Mouse (Mus musculus) CH12.LX (cell line): ENCODE data around the gene Ap1m2. TPM values are rescaled to one million over a fixed set of nuclear protein-coding genes. Genes with fewer than 3 reads are reported as not detected.

Source experiments
- DNase-seq: peaks from one replicate; pipeline ENCODE4 v3.0.0-alpha.2; 2013; ENCODE audit errors: extremely low read depth
- H3K27ac ChIP-seq: 2 replicates; pipeline ENCODE4 v1.5.1; 2012; ENCODE audit warnings: low read depth, mild to moderate bottlenecking, control low read depth, moderate library complexity; ENCODE audit not compliant: insufficient read depth
- H3K27me3 ChIP-seq: replicated peaks from 2 replicates; pipeline ENCODE3; 2012; ENCODE audit warnings: inconsistent platforms
- H3K36me3 ChIP-seq, 2 experiments: replicated peaks in 1 of 2; 2 replicates each; pipeline versions ENCODE3 to v1.6.1; 2012; ENCODE audit warnings: inconsistent platforms in 1 of 2, low read length in 1 of 2, mild to moderate bottlenecking in 1 of 2, mixed read lengths in 1 of 2, moderate library complexity in 1 of 2; ENCODE audit not compliant: control insufficient read depth in 1 of 2, insufficient read depth in 1 of 2
- H3K4me1 ChIP-seq, 2 experiments: 2 replicates each; pipeline ENCODE4 v1.6.1; 2012; ENCODE audit warnings: inconsistent platforms in 1 of 2, moderate library complexity in 1 of 2; ENCODE audit not compliant: insufficient read depth in 2 of 2, control insufficient read depth in 1 of 2
- H3K4me2 ChIP-seq: 2 replicates; pipeline ENCODE4 v1.6.1; 2012; ENCODE audit warnings: low read depth, mild to moderate bottlenecking, control low read depth; ENCODE audit not compliant: poor library complexity, insufficient read depth, severe bottlenecking
- H3K4me3 ChIP-seq, 3 experiments: fragments of 150-350 bp in 1 of 3; sonication (generic) in 1 of 3; replicated peaks in 1 of 3; 2 replicates each; pipeline versions ENCODE3 to v1.5.1; 2011 to 2012; ENCODE audit warnings: low read depth in 2 of 3, low read length in 2 of 3, mild to moderate bottlenecking in 2 of 3, moderate library complexity in 2 of 3, control low read depth in 1 of 3, improper control_type of control experiment in 1 of 3, inconsistent platforms in 1 of 3, mixed read lengths in 1 of 3; ENCODE audit not compliant: poor library complexity in 1 of 3
- H3K79me2 ChIP-seq: replicated peaks from 2 replicates; pipeline ENCODE4 v1.6.1; 2012; ENCODE audit warnings: mild to moderate bottlenecking, moderate library complexity; ENCODE audit not compliant: control insufficient read depth, poor library complexity, insufficient read depth, severe bottlenecking; ENCODE audit errors: extremely low read depth
- H3K9ac ChIP-seq: 2 replicates; pipeline ENCODE4 v1.6.1; 2012; ENCODE audit warnings: low read depth, mild to moderate bottlenecking, control low read depth, moderate library complexity; ENCODE audit not compliant: insufficient read depth
- H3K9me3 ChIP-seq: replicated peaks from 2 replicates; pipeline ENCODE3; 2012; ENCODE audit warnings: low read length, inconsistent platforms, mixed read lengths
- CTCF ChIP-seq, 2 experiments: IDR thresholded peaks in 1 of 2; conservative IDR thresholded peaks in 1 of 2; 2 replicates each; pipeline ENCODE4 v1.5.1; 2011 to 2012; ENCODE audit warnings: low read depth in 2 of 2, low read length in 2 of 2, improper control_type of control experiment in 1 of 2, inconsistent platforms in 1 of 2, mild to moderate bottlenecking in 1 of 2, moderate library complexity in 1 of 2
- E2F4 ChIP-seq: IDR thresholded peaks from 2 replicates; pipeline ENCODE4 v1.6.1; 2011; ENCODE audit warnings: low read depth, low read length, improper control_type of control experiment; ENCODE audit not compliant: insufficient replicate concordance
- ELF1 ChIP-seq: IDR thresholded peaks from 2 replicates; pipeline ENCODE4 v1.6.1; 2014; ENCODE audit warnings: low read depth, mild to moderate bottlenecking, inconsistent platforms, low read length, improper control_type of control experiment
- HCFC1 ChIP-seq: IDR thresholded peaks from 2 replicates; pipeline ENCODE4 v1.6.1; 2012; ENCODE audit warnings: low read depth, mild to moderate bottlenecking, inconsistent platforms, low read length, improper control_type of control experiment
- JUND ChIP-seq: conservative IDR thresholded peaks from 2 replicates; pipeline ENCODE4 v1.6.1; 2011; ENCODE audit warnings: low read depth, low read length, improper control_type of control experiment
- MAZ ChIP-seq: IDR thresholded peaks from 2 replicates; pipeline ENCODE4 v1.6.1; 2012; ENCODE audit warnings: low read depth, mild to moderate bottlenecking, inconsistent platforms, low read length, improper control_type of control experiment, moderate library complexity
- MEF2A ChIP-seq: IDR thresholded peaks from 2 replicates; pipeline ENCODE4 v1.6.1; 2014; ENCODE audit warnings: low read depth, mild to moderate bottlenecking, inconsistent platforms, low read length, improper control_type of control experiment, borderline replicate concordance
- MYC ChIP-seq: IDR thresholded peaks from 2 replicates; pipeline ENCODE4 v1.6.1; 2011; ENCODE audit warnings: low read depth, mild to moderate bottlenecking, improper control_type of control experiment, low read length
- PAX5 ChIP-seq: IDR thresholded peaks from 2 replicates; pipeline ENCODE4 v1.6.1; 2012; ENCODE audit warnings: low read length, inconsistent platforms, mixed read lengths
- POLR2A ChIP-seq: IDR thresholded peaks from 2 replicates; pipeline ENCODE4 v1.6.1; 2011; ENCODE audit warnings: low read depth, mild to moderate bottlenecking, improper control_type of control experiment, low read length
- POLR2AphosphoS2 ChIP-seq: IDR thresholded peaks from 2 replicates; pipeline ENCODE4 v1.6.1; 2011; ENCODE audit warnings: low read depth, low read length, improper control_type of control experiment
- RAD21 ChIP-seq: IDR thresholded peaks from 2 replicates; pipeline ENCODE4 v1.6.1; 2011; ENCODE audit warnings: low read depth, mild to moderate bottlenecking, low read length, improper control_type of control experiment, moderate library complexity
- RCOR1 ChIP-seq: conservative IDR thresholded peaks from 2 replicates; pipeline ENCODE4 v1.6.1; 2012; ENCODE audit warnings: low read depth, mild to moderate bottlenecking, inconsistent platforms, low read length, improper control_type of control experiment
- UBTF ChIP-seq: IDR thresholded peaks from 2 replicates; pipeline ENCODE4 v1.6.1; 2012; ENCODE audit warnings: low read depth, mild to moderate bottlenecking, inconsistent platforms, low read length, improper control_type of control experiment, moderate library complexity
- USF2 ChIP-seq: conservative IDR thresholded peaks from 2 replicates; pipeline ENCODE4 v1.6.1; 2011; ENCODE audit warnings: low read depth, low read length, improper control_type of control experiment
- ZC3H11A ChIP-seq: IDR thresholded peaks from 2 replicates; pipeline ENCODE4 v1.6.1; 2012; ENCODE audit warnings: low read depth, mild to moderate bottlenecking, inconsistent platforms, low read length, improper control_type of control experiment
- ZKSCAN1 ChIP-seq: IDR thresholded peaks from 2 replicates; pipeline ENCODE4 v1.6.1; 2012; ENCODE audit warnings: low read depth, inconsistent platforms, low read length, improper control_type of control experiment, borderline replicate concordance
- dilution Hi-C: fragments of 300-500 bp; cut with MboI; formaldehyde crosslinking; loops from 2 replicates; pipeline ENCODE4 v1.14.3; 2020; ENCODE audit warnings: low sequenced_read_pairs; ENCODE audit not compliant: extremely low pct_unique_long_range_greater_than_20kb, extremely low pct_ligation_motif_present
- in situ Hi-C: fragments of 300-500 bp; cut with MboI; formaldehyde crosslinking; loops from 3 replicates; pipeline ENCODE4 v1.14.3; 2019; ENCODE audit warnings: low sequenced_read_pairs, low pct_ligation_motif_present, low pct_unique_long_range_greater_than_20kb, mixed read lengths
- polyA plus RNA-seq: library from polyadenylated mRNA; unstranded; fragments of >175 nt; gene quantifications from 2 replicates; pipeline ENCODE4 v1.2.1, GENCODE M21; 2012; ENCODE audit warnings: low read depth; ENCODE audit not compliant: insufficient read length
- total RNA-seq, 2 experiments: library from RNA; depleted of rRNA; stranded (reverse); fragments of 300-350 nt in 1 of 2; fragments of >200 nt in 1 of 2; gene quantifications; 2 replicates each; pipeline ENCODE4 v1.2.3; 2012 to 2014

Gene Ap1m2
- total and polyA plus RNA-seq, 3 experiments = 0.51 to 2.6 (median 0.51) TPM

GRCm38 (mm10) chr9:21335391-21335790 lies 23.3 kb upstream of the Ap1m2 start:
- no peak overlapping the region for H3K4me3 ChIP-seq
- peaks cover 5 to 72% of the 10 kb centered on the region in 2 experiments for H3K36me3 ChIP-seq
- H3K79me2 ChIP-seq = peaks cover 15% of the 10 kb centered on the region
- no peak overlapping the region for H3K4me2 ChIP-seq
- dilution Hi-C loops (no loop called here), in situ Hi-C loops (no loop called here)
- peaks cover 2% of the 10 kb centered on the region for H3K9me3 ChIP-seq
- no peak for DNase-seq
- no peaks in the 10 kb centered on the region for H3K27me3 ChIP-seq
- H3K4me1 ChIP-seq = peaks cover 0 to 24% of the 10 kb centered on the region in 2 experiments; a peak in 3 of 4 replicates
- H3K9ac ChIP-seq = no peak overlapping the region
- TF ChIP-seq MEF2A = no peak
- TF ChIP-seq RAD21 = no peak
- TF ChIP-seq ZC3H11A = no peak
- no peak for TF ChIP-seq USF2
- no peak for TF ChIP-seq PAX5
- no peak for TF ChIP-seq POLR2AphosphoS2
- no peak for TF ChIP-seq ZKSCAN1
- TF ChIP-seq JUND = no peak
- no peak for TF ChIP-seq CTCF (conservative IDR thresholded peaks at IDR 0.05 in 1 of 2, IDR thresholded peaks at IDR 0.05 in 1 of 2; ENCODE audit: low read depth in 2 of 2, low read length in 2 of 2)
- no peak for TF ChIP-seq HCFC1
- no peak for TF ChIP-seq RCOR1
- no peak for TF ChIP-seq POLR2A
- TF ChIP-seq MAZ = no peak
- no peak for TF ChIP-seq E2F4
- no peak overlapping the region for H3K27ac ChIP-seq

GRCm38 (mm10) chr9:21334747-21335146 lies 22.6 kb upstream of the Ap1m2 start:
- no peak overlapping the region for H3K4me3 ChIP-seq
- dilution Hi-C loops (no loop called here), in situ Hi-C loops (no loop called here)
- H3K27ac ChIP-seq = no peak overlapping the region
- no peak overlapping the region for H3K9ac ChIP-seq
- H3K4me2 ChIP-seq = no peak overlapping the region
- H3K27me3 ChIP-seq = no peaks in the 10 kb centered on the region
- H3K36me3 ChIP-seq = peaks cover 5 to 71% of the 10 kb centered on the region in 2 experiments
- peaks cover 6 to 30% of the 10 kb centered on the region in 2 experiments; a peak in 3 of 4 replicates for H3K4me1 ChIP-seq
- H3K79me2 ChIP-seq = peaks cover 21% of the 10 kb centered on the region
- TF ChIP-seq MAZ (no peak), ZKSCAN1 (no peak), E2F4 (no peak), ELF1 (no peak), MYC (no peak), UBTF (no peak), JUND (no peak)
- peaks cover 2% of the 10 kb centered on the region for H3K9me3 ChIP-seq
- no peak for DNase-seq
